Mouse (Mus musculus): Measurements from ENCODE around the gene Nsg2.

GRCm38 (mm10) chr11:32075163-32075562 lies 74.9 kb downstream of the Nsg2 start:
- TF ChIP-seq POLR2A (IDR thresholded peaks at IDR 0.05; ENCODE audit: borderline replicate concordance, extremely low read depth, insufficient read depth, insufficient read length, poor library complexity, severe bottlenecking), result no peak
- no peak for TF ChIP-seq CTCF (IDR thresholded peaks at IDR 0.05; ENCODE audit: borderline replicate concordance, extremely low read depth, insufficient read depth, insufficient read length)
